Mouse (Mus musculus) retina, postnatal 1 day (tissue): ENCODE measurements at regions not wholly inside any gene's neighbourhood (a gene's known extent, or its start where the extent isn't known, plus 50 kb on each side); places are given as distances from the start of the nearest gene placed in this dataset.

Experiments used
- DNase-seq: peaks from one replicate; pipeline ENCODE4 v3.0.0-alpha.2; 2012

- peak; percentile 32 for DNase-seq
Measured at GRCm38 (mm10) chr9:120823397-120823796, 105.6 kb upstream of the Ctnnb1 start.

- DNase-seq = no peak
Measured at GRCm38 (mm10) chr9:120826266-120826665, 102.8 kb upstream of the Ctnnb1 start.

GRCm38 (mm10) chr9:120830526-120830925, 98.5 kb upstream of the Ctnnb1 start:
- peak; percentile 33 for DNase-seq

DNA sequence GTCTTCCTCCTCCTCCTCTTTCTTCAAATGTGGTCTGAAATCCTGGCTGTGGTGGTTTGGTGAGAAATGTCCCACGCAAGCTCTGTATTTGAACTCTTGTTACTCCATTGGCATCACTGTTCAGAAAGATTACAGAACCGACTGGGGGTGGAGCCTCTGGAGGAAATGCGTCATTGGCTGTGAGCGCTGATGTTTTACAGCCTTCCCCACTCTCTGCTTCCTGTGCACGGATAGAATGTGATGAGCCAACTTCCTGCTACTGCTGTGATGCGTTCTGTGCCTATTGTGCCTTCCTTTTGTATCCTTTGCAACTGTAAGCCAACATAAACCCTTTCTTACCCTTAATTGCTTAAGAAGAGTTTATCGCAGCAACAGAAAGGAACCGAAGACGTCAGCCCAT, 94.8 kb upstream of the Ctnnb1 start:
- no peak for DNase-seq

- DNase-seq = no peak
Measured at GRCm38 (mm10) chr9:120835621-120836020, 93.4 kb upstream of the Ctnnb1 start.

DNA sequence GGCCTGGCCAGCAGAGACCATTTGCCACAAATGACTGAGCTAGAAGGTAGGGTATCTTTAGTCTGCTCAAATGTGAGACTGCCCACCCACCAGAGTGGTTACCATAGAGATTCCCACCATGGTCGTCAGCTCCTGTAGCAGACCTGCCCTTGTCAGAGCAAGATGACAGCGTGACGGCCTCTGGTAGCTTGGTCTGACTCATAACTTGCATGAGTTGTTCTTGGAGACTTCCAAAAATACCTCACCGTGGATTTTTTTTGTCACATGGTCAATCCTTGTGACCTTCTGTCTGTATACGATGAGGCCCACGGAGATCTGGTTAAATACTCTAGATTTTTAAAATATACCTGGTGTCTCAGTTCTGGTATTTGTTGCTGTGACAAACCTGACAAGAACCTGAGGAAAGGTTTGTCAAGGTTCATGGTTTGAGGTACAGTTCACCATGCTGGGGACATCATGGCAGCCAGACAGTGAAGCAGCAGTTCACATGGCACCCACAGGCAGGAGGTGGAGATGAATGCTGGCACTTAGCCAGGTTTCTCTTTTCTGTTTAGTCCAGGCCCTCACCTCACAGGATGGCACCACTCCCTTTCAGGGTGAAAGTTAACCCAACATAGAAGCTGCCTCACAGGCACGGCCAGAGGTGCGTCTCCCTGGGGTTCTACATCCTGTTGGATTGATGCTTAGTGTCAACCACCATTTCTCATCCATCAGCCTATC, 91.4 kb upstream of the Ctnnb1 start:
- no peak for DNase-seq

DNA sequence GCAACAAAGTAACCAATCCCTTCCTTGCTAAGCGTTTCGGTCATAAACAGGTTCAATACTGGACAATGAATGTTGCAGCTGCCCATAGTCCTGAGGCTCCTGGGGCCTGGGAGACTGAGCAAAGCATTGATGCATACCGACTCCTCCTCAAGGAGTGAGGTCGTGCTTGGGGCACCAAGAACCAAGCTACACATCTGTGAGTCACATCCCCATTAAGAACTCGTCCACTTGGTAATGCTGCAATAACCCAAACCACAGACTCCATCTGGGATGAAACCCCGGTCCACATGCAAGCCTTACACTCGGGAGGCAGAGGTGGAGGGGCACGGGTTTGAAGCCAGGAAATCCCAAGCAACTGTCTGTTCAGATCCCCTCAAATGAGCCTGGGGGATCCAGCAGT, 85.3 kb upstream of the Ctnnb1 start:
- DNase-seq = no peak

GRCm38 (mm10) chr9:120845538-120845937, 83.5 kb upstream of the Ctnnb1 start:
- no peak for DNase-seq

- DNase-seq = no peak
Measured at GRCm38 (mm10) chr9:120847649-120848048, 81.4 kb upstream of the Ctnnb1 start.

- DNase-seq = no peak
Measured at GRCm38 (mm10) chr9:120848962-120849361, 80.1 kb upstream of the Ctnnb1 start.

DNA sequence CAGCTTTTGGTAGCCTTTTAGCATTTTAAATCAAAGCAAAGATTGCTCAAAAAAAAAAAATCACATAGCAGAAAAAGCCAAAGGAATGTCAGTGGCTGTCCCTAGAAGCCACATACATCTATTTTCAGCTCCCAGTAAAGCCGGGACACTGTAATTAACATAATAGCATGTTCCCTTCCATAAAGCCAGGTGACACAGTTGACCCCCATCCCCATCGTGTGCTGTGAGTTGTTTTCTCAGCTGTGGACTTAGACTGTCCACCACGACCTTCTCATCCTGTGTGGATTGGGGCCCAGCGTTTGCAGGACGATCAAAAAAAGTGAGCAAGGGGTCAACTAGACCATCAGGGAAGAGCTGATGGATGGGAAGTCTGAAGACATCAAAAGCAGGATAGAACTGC, 78.9 kb upstream of the Ctnnb1 start:
- no peak for DNase-seq

DNA sequence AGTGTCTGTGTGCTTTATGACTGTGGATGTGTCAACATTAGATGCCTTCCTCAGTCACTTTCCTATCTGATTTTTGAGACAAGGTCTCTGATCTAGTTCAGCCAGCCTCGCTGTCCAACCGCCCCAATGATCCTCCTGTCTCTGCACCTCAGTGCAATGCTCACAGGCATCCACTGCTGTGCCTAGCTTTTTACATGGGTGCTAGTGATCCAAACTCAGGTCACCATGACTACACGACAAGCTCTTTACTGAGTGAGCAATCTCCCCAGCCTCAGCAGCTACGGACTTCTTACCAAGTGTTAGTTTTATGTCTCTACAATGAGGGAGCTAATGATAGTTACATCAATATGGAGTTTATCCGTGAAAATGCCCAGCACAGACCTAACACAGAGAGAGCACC, 77.1 kb upstream of the Ctnnb1 start:
- DNase-seq = no peak

DNA sequence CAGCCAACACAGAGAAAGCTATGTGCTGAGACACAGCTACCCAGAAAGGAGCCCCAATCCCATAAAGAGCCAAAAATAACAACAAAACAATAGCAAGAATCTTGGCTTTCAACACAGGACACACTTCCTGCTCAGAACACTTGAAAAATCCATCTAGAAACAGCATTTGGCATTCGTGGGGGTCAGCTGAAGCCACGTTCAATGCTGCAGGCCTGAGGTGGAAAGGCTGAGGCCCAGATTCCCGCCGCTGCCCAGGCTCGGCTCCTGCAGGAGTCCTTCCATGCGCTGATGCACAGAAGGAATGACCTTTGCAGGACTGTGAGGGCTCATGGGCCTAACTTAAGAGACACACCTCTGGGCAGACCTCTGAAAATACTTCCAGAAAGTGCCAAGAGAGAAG, 76.4 kb upstream of the Ctnnb1 start:
- no peak for DNase-seq

- DNase-seq = no peak
Measured at GRCm38 (mm10) chr9:120853032-120853597, 75.9 kb upstream of the Ctnnb1 start.

GRCm38 (mm10) chr9:120854351-120854750, 74.7 kb upstream of the Ctnnb1 start:
- DNase-seq = no peak

- DNase-seq = peak; percentile 48
Measured at GRCm38 (mm10) chr9:120855293-120856050, 73.5 kb upstream of the Ctnnb1 start.

DNA sequence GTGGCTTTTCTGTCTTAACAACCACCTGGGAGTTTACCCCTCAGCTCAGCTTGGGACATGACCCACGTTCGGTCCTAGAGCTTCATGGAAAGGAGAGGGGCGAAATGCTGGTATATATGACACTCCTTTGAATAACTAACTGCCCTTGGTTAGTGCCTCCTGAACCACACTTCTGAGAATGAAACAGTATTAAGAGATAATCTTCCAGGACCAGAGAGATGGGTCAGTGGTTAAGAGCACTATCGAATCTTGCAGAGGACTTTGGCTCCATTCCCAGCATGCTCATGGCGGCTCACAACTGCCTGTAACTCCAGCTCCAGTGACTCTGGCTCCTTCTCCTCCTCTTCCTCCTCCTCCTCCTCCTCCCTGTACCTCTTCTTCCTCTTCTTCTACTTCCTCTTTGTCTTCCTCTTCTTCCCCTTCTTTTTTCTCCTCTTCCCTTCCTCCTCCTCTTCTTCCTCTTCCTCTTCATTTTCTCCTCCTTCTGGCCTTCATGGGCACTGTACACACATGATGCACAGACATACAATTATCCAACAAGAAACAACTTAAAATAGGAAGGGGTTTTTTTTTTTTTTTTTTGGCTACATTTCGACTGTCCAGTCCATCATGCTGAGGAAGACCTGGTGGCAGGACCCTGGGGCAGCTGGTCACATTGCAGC, 71.0 kb upstream of the Ctnnb1 start:
- DNase-seq = no peak

GRCm38 (mm10) chr9:120860969-120861595, 67.9 kb upstream of the Ctnnb1 start:
- peak; percentile 76 for DNase-seq

GRCm38 (mm10) chr9:120861788-120862345, 67.1 kb upstream of the Ctnnb1 start:
- peak; percentile 80 for DNase-seq

- DNase-seq = peak; percentile 34
Measured at GRCm38 (mm10) chr9:120864410-120864809, 64.6 kb upstream of the Ctnnb1 start.

DNA sequence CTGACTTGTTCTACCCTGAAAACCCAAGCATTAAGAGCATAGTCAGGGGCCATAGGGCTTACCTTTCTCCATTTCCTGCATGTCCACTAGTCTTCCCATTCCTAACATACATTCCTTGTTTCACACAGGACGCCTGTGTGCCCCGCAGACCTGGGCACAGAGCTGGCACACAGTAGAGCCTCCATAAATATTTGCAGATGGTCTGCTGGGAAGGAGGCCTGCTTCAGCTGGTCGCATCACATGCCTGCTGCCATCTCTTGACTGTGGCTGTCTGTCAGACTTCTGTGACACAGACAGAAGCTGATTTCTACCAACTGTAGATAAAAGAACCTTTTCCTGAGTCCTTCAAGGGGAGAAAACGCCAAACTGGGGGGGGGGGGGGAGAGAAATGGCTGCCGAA, 62.8 kb upstream of the Ctnnb1 start:
- no peak for DNase-seq

DNA sequence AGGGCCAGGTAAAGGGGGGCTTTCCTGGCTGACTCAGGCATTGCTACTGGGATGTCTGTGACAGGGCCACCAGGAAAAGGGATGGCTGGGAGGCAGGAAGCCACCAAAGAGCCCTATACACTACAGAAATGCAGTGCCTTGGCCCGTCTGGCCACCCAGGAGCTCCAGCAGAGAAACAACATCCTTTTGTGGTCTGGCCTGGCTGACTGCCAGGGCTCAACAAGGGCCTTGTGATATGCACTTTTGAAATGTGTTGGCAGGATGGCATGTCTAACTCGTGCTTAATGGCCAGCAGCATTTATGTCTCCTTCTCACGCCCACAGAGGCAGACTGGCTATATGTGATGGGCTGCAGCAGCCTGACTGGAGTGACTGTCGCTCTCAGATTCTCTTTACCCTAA, 62.3 kb upstream of the Ctnnb1 start:
- peak; percentile 96 for DNase-seq

GRCm38 (mm10) chr9:120867861-120868260, 61.2 kb upstream of the Ctnnb1 start:
- peak; percentile 73 for DNase-seq
